In the genomic region with DNA sequence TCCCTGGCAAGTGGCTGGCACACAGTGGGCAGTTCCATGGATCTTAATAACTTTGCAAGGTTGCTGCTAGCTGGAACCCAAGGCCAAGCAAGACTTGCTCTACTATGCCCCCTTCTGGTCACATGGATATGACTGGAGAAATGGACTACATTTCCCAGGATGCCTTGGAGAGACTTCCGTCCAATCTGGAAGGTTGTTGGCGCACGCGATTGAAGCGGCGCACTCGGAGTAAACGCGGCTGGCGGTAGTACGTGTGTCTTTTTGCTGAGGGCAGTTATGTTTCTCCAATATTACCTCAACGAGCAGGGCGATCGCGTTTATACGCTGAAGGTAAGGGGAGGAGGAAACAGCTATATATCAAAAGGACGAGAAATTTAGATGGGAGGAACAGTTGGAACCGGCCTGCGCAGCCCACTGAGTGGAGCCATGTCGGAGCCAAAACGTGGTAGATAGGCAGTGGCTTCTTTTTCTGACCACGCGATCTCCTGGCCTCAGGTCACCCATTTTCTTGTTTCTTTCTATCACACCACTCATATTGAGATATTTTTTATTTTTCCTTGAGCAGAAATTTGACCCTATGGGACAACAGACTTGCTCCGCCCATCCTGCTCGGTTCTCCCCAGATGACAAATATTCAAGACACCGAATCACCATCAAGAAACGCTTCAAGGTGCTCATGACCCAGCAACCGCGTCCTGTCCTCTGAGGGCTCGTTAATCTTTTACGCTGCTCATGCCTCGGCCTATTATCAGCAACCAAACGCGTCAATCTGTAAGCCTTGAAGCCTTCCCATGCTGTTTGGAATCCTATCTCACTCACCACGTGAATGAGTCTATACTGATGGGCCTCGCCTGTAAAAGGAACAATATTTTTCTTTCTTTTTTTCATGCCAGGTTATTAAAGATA, we compare ENCODE assay signal across 8 mouse cellular contexts. TPM values are rescaled to one million over a fixed set of nuclear protein-coding genes. Genes with fewer than 3 reads are reported as not detected.
DNase-seq lines count a peak whose midpoint lies in the region; ATAC-seq lines count a peak whose summit lies in the region.

A gene (plus strand): TSS at position 179 of the 906 bp plus-strand sequence.

- no peaks in the 10 kb centered on the region for H3K36me3 ChIP-seq in hindbrain, embryonic 11.5 days (ENCODE audit: control insufficient read depth, insufficient read depth, low read length)

- WGBS in hindbrain, embryonic 11.5 days, result under 1% methylated on average over 36 of the region's 36 CpGs

- no peaks in the 10 kb centered on the region for H3K27me3 ChIP-seq in hindbrain, embryonic 11.5 days (ENCODE audit: control insufficient read depth, insufficient read depth, low read length)

- H3K4me1 ChIP-seq in hindbrain, embryonic 11.5 days (replicated peaks; ENCODE audit: control insufficient read depth, insufficient read depth, low read length), result no peaks in the 10 kb centered on the region

- H3K4me3 ChIP-seq in hindbrain, embryonic 11.5 days (ENCODE audit: low read depth, low read length), result peak within 1 kb of the TSS; percentile 56

- H3K4me2 ChIP-seq in hindbrain, embryonic 11.5 days (replicated peaks; ENCODE audit: low read depth, low read length), result peak within 1 kb of the TSS; percentile 60

- ATAC-seq in hindbrain, embryonic 11.5 days (ENCODE audit: low FRiP score), result peak; percentile 55

- H3K9me3 ChIP-seq in hindbrain, embryonic 11.5 days (ENCODE audit: control insufficient read depth, low read length), result no peaks in the 10 kb centered on the region

- H3K27ac ChIP-seq in hindbrain, embryonic 11.5 days (ENCODE audit: low read depth, low read length), result 0 out of 2 replicates have a peak within 1 kb of the TSS, but pooled peaks have one; percentile 10

- peak within 1 kb of the TSS; percentile 57 for H3K9ac ChIP-seq in hindbrain, embryonic 11.5 days (ENCODE audit: low read depth, low read length)

- DNase-seq in Muller cell, postnatal 12 days (ENCODE audit: inconsistent ontology term), result peak; percentile 83
- peak; percentile 97 for DNase-seq in cerebellum, adult 9-10 months
- DNase-seq in frontal cortex, adult 2 months (ENCODE audit: extremely low spot score in 1 of 2, low spot score in 1 of 2), result peak; percentile 85 to 98
- peak; percentile 93 for DNase-seq in hindbrain, embryonic 11.5 days (ENCODE audit: low spot score)
- peak; percentile 83 to 88 for DNase-seq in layer of hippocampus, postnatal 10 days (ENCODE audit: low spot score in 2 of 2)
- DNase-seq in lung, postnatal 10 days, result peak; percentile 88
- DNase-seq in ovary, postnatal 36 days (ENCODE audit: low spot score), result peak; percentile 78
- peak; percentile 84 for DNase-seq in thymus, postnatal 25 days

RNA-seq across cellular contexts. Expression of the gene that starts here (rescaled TPM):
- polyA plus RNA-seq in frontal cortex, adult 2 months (2012; rRNA removed), result 79.1 and 85.5 TPM in 2 replicates
- polyA plus RNA-seq in hindbrain, embryonic 11.5 days (2014; fragmentation: Nextera tagmentation; extraction: Ambion mirVana), result 148 and 163 TPM in 2 replicates
- total RNA-seq in layer of hippocampus, postnatal 10 days (2021), result 10 to 100 TPM; 61.9 to 80.6 TPM

Comparison
In these comparisons a context has a peak if more than half of its experiments do, and no peak if none do; other contexts are left out.
1. Peak in every context shown above with its lines: DNase-seq, ATAC-seq, H3K4me3 ChIP-seq and H3K27ac ChIP-seq.